Mouse (Mus musculus) cerebral cortex, adult 2 months (tissue): ENCODE results near the gene Raph1.

Experiments
- WGBS: fragments of 180-500 bp; shearing (Covaris S2); methylation state at CpG from one replicate; pipeline ENCODE4 v1.1.7; 2018; 5-methylcytosine and 5-hydroxymethylcytosine counted together

Raph1 gene

GRCm38 (mm10) chr1:60565270-60565920 lies 1.5 kb downstream of the Raph1 start:
- WGBS = under 1% methylated on average over 13 of the region's 13 CpGs

- WGBS = 48% methylated on average over 5 of the region's 5 CpGs
These were observed 2.2 kb downstream of the Raph1 start for GRCm38 (mm10) chr1:60564691-60565090.

GRCm38 (mm10) chr1:60543681-60544080 lies 23.2 kb downstream of the Raph1 start:
- WGBS = 40% methylated on average over 1 of the region's 1 CpGs

DNA sequence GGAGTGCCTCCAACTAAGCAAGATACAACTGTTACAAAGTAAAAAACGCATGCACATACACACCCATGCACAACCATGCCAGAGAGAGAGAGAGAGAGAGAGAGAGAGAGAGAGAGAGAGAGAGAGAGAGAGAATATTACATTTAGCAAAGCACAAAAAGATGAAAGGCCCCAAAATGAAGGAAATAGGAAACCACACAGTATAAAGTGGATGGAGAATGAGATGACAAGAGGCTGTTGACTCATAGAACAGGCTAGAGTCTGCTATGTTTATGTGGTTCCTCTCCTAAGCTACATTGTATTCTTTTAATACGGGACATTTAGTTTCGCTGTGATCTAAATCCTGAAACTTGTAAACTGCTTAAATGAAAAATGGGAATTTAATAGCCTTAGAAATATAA lies 27.6 kb downstream of the Raph1 start:
- 88% methylated on average over 3 of the region's 3 CpGs for WGBS

DNA sequence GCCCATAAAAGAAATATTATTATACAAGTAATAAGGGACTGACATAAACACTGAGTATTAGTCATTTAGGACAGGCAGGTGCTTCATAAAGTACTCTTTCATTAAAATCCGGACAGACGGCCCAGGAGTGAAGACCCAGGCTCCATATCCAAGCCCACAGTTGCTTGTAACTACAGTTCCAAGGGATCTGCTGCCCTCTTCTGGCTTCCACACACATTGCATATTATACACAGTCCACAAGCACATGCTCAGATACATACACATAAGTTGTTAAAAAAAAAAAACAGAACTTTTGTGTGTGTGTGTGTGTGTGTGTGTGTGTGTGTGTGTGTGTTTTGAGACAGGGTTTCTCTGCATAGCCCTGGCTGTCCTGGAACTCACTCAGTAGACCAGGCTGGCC lies 32.0 kb downstream of the Raph1 start:
- WGBS = 92% methylated on average over 2 of the region's 2 CpGs

DNA sequence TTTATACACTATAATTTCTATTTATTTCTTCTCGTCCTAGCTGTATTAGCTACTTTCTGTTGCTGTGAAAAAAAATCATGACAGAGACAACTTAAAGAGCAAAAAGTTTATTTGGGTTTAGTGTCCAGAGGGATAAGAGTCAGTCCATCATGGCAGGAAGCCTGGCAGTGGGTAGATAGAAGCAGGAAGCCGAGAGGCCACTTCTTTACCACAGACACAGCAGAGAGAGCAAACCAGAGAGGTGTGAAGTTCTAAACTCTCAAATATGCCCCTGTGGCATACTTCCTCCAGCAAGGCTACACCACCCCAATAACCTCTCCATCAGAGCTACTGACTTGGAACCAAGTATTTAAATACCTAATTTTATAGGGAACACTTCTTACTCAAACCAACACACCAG lies 36.3 kb downstream of the Raph1 start:
- whole genome bisulfite sequencing = 88% methylated on average over 2 of the region's 2 CpGs

DNA sequence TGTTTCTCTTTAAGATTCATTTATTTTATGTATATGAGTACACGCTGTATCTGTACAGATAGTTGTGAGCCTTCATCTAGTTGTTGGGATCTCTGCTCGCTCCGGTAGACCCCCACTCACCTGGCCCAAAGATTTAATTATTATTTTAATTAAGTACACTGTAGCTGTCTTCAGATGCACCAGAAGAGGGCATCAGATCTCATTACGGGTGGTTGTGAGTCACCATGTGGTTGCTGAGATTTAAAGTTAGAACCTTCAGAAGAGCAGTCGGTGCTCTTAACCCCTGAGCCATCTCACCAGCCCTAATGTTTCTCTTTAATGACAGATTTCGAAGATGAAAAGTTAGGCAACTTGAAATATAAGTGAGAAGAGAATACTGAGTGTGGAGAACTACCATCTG lies 36.8 kb downstream of the Raph1 start:
- WGBS = 79% methylated on average over 6 of the region's 6 CpGs

DNA sequence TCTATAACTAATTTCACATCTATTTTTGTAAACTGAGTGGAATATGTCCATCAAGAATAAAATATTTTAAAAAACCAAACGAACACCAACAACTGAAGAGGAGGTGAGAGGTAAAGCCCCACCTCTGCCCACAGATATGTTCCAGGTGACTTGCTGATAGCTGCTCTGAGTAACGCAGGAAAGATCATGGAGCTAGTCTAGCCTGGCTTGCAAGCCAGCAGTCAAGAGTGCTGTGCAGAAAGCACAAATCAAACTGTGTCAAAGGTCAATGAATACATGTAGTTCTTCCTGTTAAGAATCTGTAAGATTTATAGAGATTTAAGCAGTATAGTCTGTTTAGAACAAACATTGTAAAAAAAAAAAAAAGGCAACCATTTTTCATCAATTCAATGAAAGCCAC lies 56.3 kb downstream of the Raph1 start:
- WGBS = 45% methylated on average over 2 of the region's 2 CpGs

DNA sequence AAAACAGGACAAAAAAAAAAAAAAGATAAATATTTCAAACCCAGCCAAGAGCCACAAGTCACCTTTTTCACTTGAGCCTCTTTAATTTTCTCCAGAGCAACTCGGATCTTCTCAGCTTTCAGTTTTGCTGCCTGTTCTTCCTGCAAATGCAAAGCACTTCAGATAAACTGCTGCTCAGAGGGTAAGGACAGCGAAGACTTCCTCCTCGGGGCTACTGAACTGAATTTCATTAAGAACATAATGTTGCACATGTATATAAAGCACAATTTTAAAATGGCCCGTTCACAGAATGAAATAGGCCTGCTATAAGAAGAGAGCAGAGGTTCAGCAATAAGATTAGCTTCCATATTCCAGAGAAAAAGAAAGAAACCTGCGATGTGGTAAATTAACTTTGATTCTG lies 63.4 kb downstream of the Raph1 start:
- WGBS = 58% methylated on average over 5 of the region's 5 CpGs

GRCm38 (mm10) chr1:60493421-60493820 lies 73.5 kb downstream of the Raph1 start:
- 66% methylated on average over 6 of the region's 6 CpGs for WGBS

DNA sequence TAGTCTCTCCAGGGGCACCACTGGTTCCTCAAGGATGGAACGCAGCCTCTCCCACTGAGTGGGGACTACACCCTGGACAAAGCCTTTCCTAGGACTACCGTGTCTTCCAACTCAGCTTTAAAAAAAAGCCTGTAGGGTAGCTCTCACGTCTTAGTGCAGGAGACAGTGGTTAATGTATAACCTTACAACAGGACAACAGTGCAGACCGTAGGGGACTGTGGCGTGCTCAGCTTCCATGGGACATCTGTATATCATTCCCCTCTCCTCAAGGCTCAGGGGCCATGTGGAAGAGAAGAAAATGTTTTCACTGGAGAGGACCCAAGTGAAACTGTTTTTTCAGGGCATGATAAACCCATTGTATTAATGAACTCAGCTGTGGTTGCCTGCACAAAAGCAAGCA lies 74.5 kb downstream of the Raph1 start:
- 77% methylated on average over 5 of the region's 5 CpGs for WGBS

GRCm38 (mm10) chr1:60490510-60490909 lies 76.4 kb downstream of the Raph1 start:
- WGBS = 55% methylated on average over 4 of the region's 4 CpGs

DNA sequence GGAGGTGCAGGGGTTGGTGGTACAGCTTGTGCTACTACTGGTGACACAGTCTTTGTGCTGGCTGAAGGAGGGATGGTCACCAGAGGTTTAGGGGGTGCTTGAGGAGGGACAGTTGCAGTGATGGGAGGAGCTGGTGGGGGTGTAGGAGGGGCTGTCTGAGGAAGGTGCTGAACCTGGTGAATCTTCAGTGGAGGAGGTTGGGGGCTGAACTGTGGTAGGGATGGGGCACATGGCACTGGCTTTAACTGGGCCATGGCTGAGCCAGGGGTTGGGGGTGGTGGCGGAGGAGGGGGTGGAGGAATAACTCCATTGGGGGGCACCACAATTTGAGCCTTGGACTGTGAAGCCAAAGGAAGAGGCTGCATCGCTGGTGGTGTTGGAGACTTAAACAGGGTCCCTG lies 77.2 kb downstream of the Raph1 start:
- 89% methylated on average over 2 of the region's 2 CpGs for WGBS

DNA sequence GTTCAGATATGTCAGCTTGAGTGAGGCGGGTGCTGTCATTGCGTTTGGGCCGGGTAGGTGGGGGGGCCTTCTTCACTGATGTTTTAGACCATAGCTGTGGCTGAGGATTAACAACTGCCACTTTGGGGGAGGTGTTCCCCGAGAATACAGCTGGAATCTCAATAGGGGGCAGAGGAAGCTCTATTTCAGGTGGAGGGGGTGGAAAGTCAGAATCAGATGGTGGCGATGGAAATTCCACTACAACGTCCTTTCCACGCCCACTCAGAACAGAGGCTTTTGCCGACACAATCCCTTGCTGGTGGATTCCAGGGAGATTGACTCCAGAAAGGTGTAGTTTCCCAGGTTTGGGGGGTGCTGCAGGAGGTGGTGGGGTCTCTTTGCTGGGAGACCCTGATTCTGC lies 78.3 kb downstream of the Raph1 start:
- WGBS = 53% methylated on average over 8 of the region's 8 CpGs

DNA sequence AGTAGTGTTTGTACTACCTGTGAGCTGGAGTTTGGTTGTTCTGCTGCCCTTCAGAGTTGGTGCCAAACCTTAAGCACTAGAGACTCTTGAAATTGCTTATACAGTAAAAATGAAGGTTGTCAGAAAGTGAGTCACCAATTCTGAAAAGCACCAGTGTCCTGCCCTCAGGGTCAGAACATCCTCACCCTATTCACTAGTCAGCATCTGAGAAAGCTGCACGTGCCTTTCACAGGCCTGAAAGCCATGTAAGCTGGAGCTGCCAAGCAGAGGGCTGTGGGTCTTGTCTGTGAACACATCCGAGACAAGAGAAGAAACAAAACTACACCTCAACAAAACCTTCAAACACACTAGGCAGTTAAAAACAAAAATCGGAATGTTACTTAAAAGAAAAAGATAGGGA lies 81.3 kb downstream of the Raph1 start:
- 63% methylated on average over 3 of the region's 3 CpGs for WGBS

GRCm38 (mm10) chr1:60482881-60483280 lies 84.0 kb downstream of the Raph1 start:
- WGBS = 93% methylated on average over 1 of the region's 1 CpGs

DNA sequence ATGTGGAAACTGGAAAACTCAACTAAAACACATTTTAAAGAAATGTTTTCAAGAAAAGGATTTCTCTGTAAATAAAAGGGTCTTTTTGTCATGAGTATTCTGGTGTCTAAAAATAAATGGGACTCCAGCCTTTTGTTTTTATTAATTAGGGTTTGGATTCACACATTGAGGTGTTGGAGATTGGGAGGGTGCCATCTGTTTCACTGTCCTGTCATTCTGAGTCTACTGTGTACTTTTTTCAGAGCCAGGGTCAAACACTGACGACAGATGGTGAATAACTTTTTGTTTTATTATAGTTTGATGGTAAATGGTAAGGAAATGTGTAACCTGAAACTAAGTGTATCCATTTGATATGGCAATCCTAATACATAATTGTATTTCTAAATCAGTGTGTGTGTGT lies 85.3 kb downstream of the Raph1 start:
- WGBS = 26% methylated on average over 1 of the region's 1 CpGs

GRCm38 (mm10) chr1:60470541-60470940 lies 96.4 kb downstream of the Raph1 start:
- WGBS = 50% methylated on average over 7 of the region's 7 CpGs

GRCm38 (mm10) chr1:60469491-60469890 lies 97.4 kb downstream of the Raph1 start:
- 32% methylated on average over 2 of the region's 2 CpGs for WGBS

DNA sequence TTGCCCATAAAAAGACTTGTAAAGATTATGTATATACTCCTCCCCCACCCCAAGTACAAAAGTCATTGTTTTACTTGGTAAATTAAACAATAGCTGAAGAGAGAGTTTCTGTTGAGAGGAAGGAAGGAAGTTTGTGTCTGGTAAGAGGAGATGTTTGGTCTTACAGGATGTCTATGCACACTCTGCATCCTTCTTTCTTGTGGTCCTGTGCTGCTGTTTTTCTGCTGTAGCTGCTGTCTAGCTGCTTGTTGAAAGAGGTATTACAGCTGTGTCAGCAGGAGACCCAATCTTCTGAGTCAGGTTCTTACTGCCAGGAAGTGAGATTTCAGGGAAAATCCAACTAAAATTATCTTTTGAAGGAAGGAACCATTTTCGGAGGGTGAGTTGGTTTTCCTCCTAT lies 106.3 kb downstream of the Raph1 start:
- WGBS = 54% methylated on average over 1 of the region's 1 CpGs

DNA sequence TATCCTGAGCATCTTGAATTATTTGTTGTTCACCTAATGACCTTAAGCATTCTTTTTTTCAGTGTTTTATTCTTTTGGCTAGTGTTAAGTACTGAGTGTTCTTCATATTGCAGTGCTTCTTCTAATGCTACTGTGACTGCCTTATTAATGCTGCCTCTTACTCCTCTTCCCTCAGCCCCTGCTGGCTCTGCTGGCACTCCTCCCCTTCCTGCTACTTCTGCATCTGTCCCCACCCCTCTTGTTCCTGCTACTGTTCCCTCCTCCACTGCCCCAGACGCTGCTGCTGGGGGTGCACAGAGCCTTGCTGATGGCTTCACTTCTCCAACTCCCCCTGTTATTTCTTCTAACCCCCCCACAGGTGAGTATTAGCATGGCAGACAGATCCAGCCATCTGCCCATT lies 117.0 kb downstream of the Raph1 start:
- WGBS = 24% methylated on average over 1 of the region's 1 CpGs

DNA sequence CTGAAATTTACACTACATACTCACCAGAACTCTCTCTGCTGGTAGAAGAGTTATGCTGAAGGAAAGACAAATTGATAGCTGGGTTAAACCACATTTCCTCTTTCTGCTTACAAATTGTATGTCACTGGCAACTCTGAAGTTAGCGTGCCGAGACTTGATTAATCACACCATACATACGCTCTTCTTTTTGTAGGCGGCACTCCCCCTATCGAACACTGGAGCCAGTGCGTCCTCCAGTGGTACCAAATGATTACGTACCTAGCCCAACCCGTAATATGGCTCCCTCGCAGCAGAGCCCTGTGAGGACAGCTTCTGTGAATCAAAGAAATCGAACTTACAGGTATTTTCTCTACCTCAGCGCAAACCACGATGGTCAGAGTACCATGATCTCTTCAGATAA lies 119.8 kb downstream of the Raph1 start:
- 80% methylated on average over 12 of the region's 12 CpGs for WGBS

- 83% methylated on average over 5 of the region's 5 CpGs for WGBS
These were observed 125.5 kb downstream of the Raph1 start for GRCm38 (mm10) chr1:60441438-60441837.

- WGBS = 29% methylated on average over 1 of the region's 1 CpGs
These were observed 134.4 kb downstream of the Raph1 start for GRCm38 (mm10) chr1:60432497-60432896.
